9 mouse cellular contexts compared by ENCODE assay signal in genomic region chr13:42818378-42818777, GRCm38 (mm10).
DNase-seq lines count a peak whose midpoint lies in the region; ATAC-seq and TF ChIP-seq lines count a peak whose summit lies in the region.
"Had no signal": no experiment of that assay in that cellular context is flagged by ENCODE, and none has a peak within 500 bp of the region (broad histone marks: within the 10 kb centered on the region; RNA-seq: fewer than 3 reads in every experiment).

No protein-coding gene starts in this region.

- intact Hi-C loops in left cerebral cortex, postnatal 4 days (cut with DNase I) = no loop called here
- intact Hi-C loops in gastrocnemius, postnatal 36 days (cut with DNase I) = no loop called here

- no peak overlapping the region for H3K4me2 ChIP-seq in lung, embryonic 14.5 days
- H3K4me2 ChIP-seq: neural tube, embryonic 12.5 days had no signal

- no peaks in the 10 kb centered on the region for H3K4me1 ChIP-seq in lung, embryonic 14.5 days (ENCODE audit: insufficient read depth)

- H3K27me3 ChIP-seq in lung, embryonic 14.5 days (ENCODE audit: insufficient read depth, low read length) = no peaks in the 10 kb centered on the region
- H3K27me3 ChIP-seq: neural tube, embryonic 12.5 days had no signal

- H3K36me3 ChIP-seq in lung, embryonic 14.5 days (ENCODE audit: insufficient read depth) = no peaks in the 10 kb centered on the region
- H3K36me3 ChIP-seq: neural tube, embryonic 12.5 days had no signal

- H3K27ac ChIP-seq in lung, embryonic 14.5 days (ENCODE audit: low read depth) = no peak overlapping the region
- H3K27ac ChIP-seq: neural tube, embryonic 12.5 days had no signal

- H3K4me3 ChIP-seq in lung, embryonic 14.5 days (ENCODE audit: low read depth, low read length) = no peak overlapping the region
- H3K4me3 ChIP-seq: neural tube, embryonic 12.5 days had no signal

- DNase-seq in left cerebral cortex, postnatal 4 days = peak; percentile 53
- no peak for DNase-seq in left cerebral cortex, adult 9 months (ENCODE audit: low spot score in 2 of 2)
- DNase-seq in NIH3T3 (ENCODE audit: low read depth) = peak; percentile 39
- DNase-seq in cerebellum, adult 11-12 months = peak; percentile 25
- DNase-seq in gastrocnemius, postnatal 36 days = peak; percentile 26 to 27
- peak; percentile 82 for DNase-seq in lung, embryonic 14.5 days
- peak; percentile 19 to 29 for DNase-seq in spleen, postnatal 36 days (ENCODE audit: low spot score in 2 of 2)
- no peak for DNase-seq in right cerebral cortex, postnatal 36 days (ENCODE audit: low spot score in 2 of 2)

- WGBS in lung, embryonic 14.5 days = 46% methylated on average over 10 of the region's 10 CpGs

- no peak for ATAC-seq in lung, embryonic 14.5 days (ENCODE audit: insufficient read depth)

- H3K9me3 ChIP-seq in lung, embryonic 14.5 days (ENCODE audit: low read depth, low read length) = no peaks in the 10 kb centered on the region

- no peak overlapping the region for H3K9ac ChIP-seq in lung, embryonic 14.5 days
- H3K9ac ChIP-seq: neural tube, embryonic 12.5 days had no signal

- peak; percentile 82 for TF ChIP-seq CTCF in lung, embryonic 14.5 days (IDR thresholded peaks at IDR 0.05; ENCODE audit: low read depth)

Comparison
In these comparisons a context has a peak if more than half of its experiments do, and no peak if none do; other contexts are left out.
1. DNase-seq: peak in left cerebral cortex, postnatal 4 days (single experiment), NIH3T3 (single experiment), cerebellum, adult 11-12 months (single experiment), gastrocnemius, postnatal 36 days (2 of 2), lung, embryonic 14.5 days (single experiment) and spleen, postnatal 36 days (2 of 2); none in left cerebral cortex, adult 9 months (0 of 2) and right cerebral cortex, postnatal 36 days (0 of 2).